Mouse (Mus musculus) stomach, embryonic 16.5 days (tissue): Measurements from ENCODE around the gene Etl4. TPM values are rescaled to one million over a fixed set of nuclear protein-coding genes. Genes with fewer than 3 reads are reported as not detected.

Source experiments
- ATAC-seq: fragments of 200-750 bp; cut with Nextera tagmentation; 2 replicates; pipeline ENCODE4 v1.8.0; 2017; ENCODE audit warnings: moderate number of reproducible peaks, moderate TSS enrichment; ENCODE audit not compliant: insufficient read depth, low FRiP score
- H3K27ac ChIP-seq: fragments of 300-500 bp; sonication (generic); 2 replicates; pipeline ENCODE4 v1.5.1; 2014; ENCODE audit warnings: low read length
- H3K27me3 ChIP-seq: fragments of 300-500 bp; sonication (generic); 2 replicates; pipeline ENCODE4 v1.6.1; 2014; ENCODE audit warnings: low read length, control low read depth, mixed read lengths; ENCODE audit not compliant: control insufficient read depth, insufficient read depth
- H3K36me3 ChIP-seq: fragments of 300-500 bp; sonication (generic); 2 replicates; pipeline ENCODE4 v1.6.1; 2014; ENCODE audit warnings: low read length; ENCODE audit not compliant: control insufficient read depth, insufficient read depth
- H3K4me1 ChIP-seq: fragments of 300-500 bp; sonication (generic); 2 replicates; pipeline ENCODE4 v1.6.1; 2014; ENCODE audit warnings: low read length, control low read depth, mixed read lengths; ENCODE audit not compliant: control insufficient read depth, insufficient read depth
- H3K4me2 ChIP-seq: fragments of 300-500 bp; sonication (generic); 2 replicates; pipeline ENCODE4 v1.6.1; 2014; ENCODE audit warnings: low read depth, low read length, mixed read lengths
- H3K4me3 ChIP-seq: fragments of 300-500 bp; sonication (generic); replicated peaks from 2 replicates; pipeline ENCODE4 v1.5.1; 2014; ENCODE audit warnings: mild to moderate bottlenecking, low read length
- H3K9ac ChIP-seq: fragments of 300-500 bp; sonication (generic); 2 replicates; pipeline ENCODE4 v1.6.1; 2014; ENCODE audit warnings: low read length
- H3K9me3 ChIP-seq: fragments of 300-500 bp; sonication (generic); replicated peaks from 2 replicates; pipeline ENCODE4 v1.6.1; 2016; ENCODE audit warnings: low read length, control low read depth; ENCODE audit not compliant: control insufficient read depth
- WGBS: fragments of 180-500 bp; shearing (Covaris S2); extraction: QIAGEN DNeasy Blood & Tissue Kit; methylation state at CpG from one replicate; pipeline ENCODE4 v1.1.7; 2014; 5-methylcytosine and 5-hydroxymethylcytosine counted together
- polyA plus RNA-seq: library from polyadenylated mRNA; unstranded; fragments of >200 nt; fragmentation: Nextera tagmentation; extraction: Ambion mirVana; gene quantifications from 2 replicates; pipeline ENCODE4 v1.2.1, GENCODE M21; 2015

The Etl4 gene
- 37.3 and 41.3 TPM in 2 replicates for polyA plus RNA-seq

GRCm38 (mm10) chr2:19909171-19909899 lies at the start of gene Etl4:
Gene Etl4 (plus strand): TSS chr2:19909780.
- H3K4me1 ChIP-seq: peaks cover 7% of the 10 kb centered on the region; the same call in 1 of the 2 replicates
- H3K36me3 ChIP-seq: no peaks in the 10 kb centered on the region
- peak; percentile 84 for ATAC-seq
- H3K27ac ChIP-seq: no peak within 1 kb of the TSS
- peak within 1 kb of the TSS; percentile 74 for H3K4me2 ChIP-seq
- peaks cover 18% of the 10 kb centered on the region for H3K27me3 ChIP-seq
- H3K9ac ChIP-seq: peak within 1 kb of the TSS; percentile 49
- H3K9me3 ChIP-seq: no peaks in the 10 kb centered on the region
- H3K4me3 ChIP-seq: peak within 1 kb of the TSS; percentile 53
- WGBS: under 1% methylated on average over 37 of the region's 37 CpGs

DNA sequence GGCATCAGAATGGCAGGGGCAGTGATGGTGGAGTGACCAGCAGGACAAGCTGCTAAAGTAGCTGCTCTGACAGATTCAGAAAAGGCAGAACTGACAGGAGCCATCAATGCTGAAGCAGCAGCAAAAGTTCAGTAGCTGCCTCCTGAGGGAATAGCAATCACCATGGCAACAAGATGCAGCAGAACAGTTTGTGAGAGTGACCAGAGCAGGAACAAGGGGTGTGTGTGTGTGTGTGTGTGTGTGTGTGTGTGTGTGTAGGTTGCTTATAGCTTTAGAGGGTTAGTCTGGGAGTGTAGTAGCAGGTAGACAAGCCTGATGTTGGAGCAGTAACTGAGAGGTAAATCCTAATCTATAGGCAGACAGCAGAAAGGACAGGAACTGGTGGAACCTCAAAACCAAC lies 40.4 kb upstream of the Etl4 start:
- Histone ChIP-seq H3K36me3 (no peaks in the 10 kb centered on the region), H3K27ac (no peak overlapping the region), H3K9ac (no peak overlapping the region), H3K4me3 (no peak overlapping the region), H3K4me1 (no peaks in the 10 kb centered on the region), H3K27me3 (no peaks in the 10 kb centered on the region), H3K4me2 (no peak overlapping the region), H3K9me3 (no peaks in the 10 kb centered on the region)
- ATAC-seq: no peak

DNA sequence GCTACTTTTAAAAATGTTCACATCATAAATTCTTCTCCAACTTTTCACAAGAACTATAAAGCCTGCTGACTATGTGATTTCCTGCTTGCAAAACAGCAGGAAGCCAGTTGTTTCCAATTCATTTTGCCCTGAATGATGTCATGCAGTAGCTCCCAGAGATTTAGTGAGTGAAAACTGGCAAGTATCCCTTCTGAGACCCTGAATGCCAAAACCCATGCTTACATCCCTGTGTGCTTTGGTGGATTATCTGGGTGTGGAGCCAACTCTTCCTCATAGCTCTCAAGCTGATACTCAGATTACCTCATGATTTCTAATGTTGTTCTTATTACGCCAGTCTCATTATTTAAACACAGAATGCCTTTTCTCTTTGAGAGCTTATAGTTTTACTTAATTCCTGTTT lies 37.7 kb upstream of the Etl4 start:
- Histone ChIP-seq H3K4me2 (no peak overlapping the region), H3K9me3 (no peaks in the 10 kb centered on the region)
- WGBS: 83% methylated on average over 1 of the region's 1 CpGs

GRCm38 (mm10) chr2:19890875-19891274 lies 18.7 kb upstream of the Etl4 start:
- no peaks in the 10 kb centered on the region for H3K4me1 ChIP-seq

More for the DNA sequence above, 37.7 kb upstream of the Etl4 start:
- Histone ChIP-seq H3K27me3 (no peaks in the 10 kb centered on the region), H3K9ac (no peak overlapping the region), H3K36me3 (no peaks in the 10 kb centered on the region), H3K4me3 (no peak overlapping the region), H3K4me1 (no peaks in the 10 kb centered on the region), H3K27ac (no peak overlapping the region)
- ATAC-seq: no peak

GRCm38 (mm10) chr2:19909900-19910780 lies 560 bp downstream of the Etl4 start:
- H3K4me2 ChIP-seq: peak overlapping the region; percentile 74
- H3K4me3 ChIP-seq: peak overlapping the region; percentile 53
- H3K36me3 ChIP-seq: no peaks in the 10 kb centered on the region
- peaks cover 7% of the 10 kb centered on the region; the same call in 1 of the 2 replicates for H3K4me1 ChIP-seq
- WGBS: under 1% methylated on average over 30 of the region's 31 CpGs
- no peak overlapping the region for H3K27ac ChIP-seq
- peaks cover 18% of the 10 kb centered on the region for H3K27me3 ChIP-seq
- peak; percentile 50; the same call in 1 of the 2 replicates for ATAC-seq
- peak overlapping the region; percentile 49; the same call in 1 of the 2 replicates for H3K9ac ChIP-seq
- H3K9me3 ChIP-seq: no peaks in the 10 kb centered on the region

More at GRCm38 (mm10) chr2:19890875-19891274, 18.7 kb upstream of the Etl4 start:
- WGBS: 32% methylated on average over 4 of the region's 4 CpGs
- Histone ChIP-seq H3K4me3 (no peak overlapping the region), H3K36me3 (no peaks in the 10 kb centered on the region), H3K4me2 (no peak overlapping the region), H3K27me3 (no peaks in the 10 kb centered on the region), H3K27ac (no peak overlapping the region), H3K9me3 (no peaks in the 10 kb centered on the region), H3K9ac (no peak overlapping the region)
- ATAC-seq: no peak

- ATAC-seq: no peak
- H3K27ac ChIP-seq: no peak overlapping the region
- no peaks in the 10 kb centered on the region for H3K9me3 ChIP-seq
- H3K4me2 ChIP-seq: no peak overlapping the region
- no peak overlapping the region for H3K9ac ChIP-seq
- no peaks in the 10 kb centered on the region for H3K36me3 ChIP-seq
- H3K27me3 ChIP-seq: peaks cover 18% of the 10 kb centered on the region
- peaks cover 7% of the 10 kb centered on the region; the same call in 1 of the 2 replicates for H3K4me1 ChIP-seq
- WGBS: 4% methylated on average over 8 of the region's 8 CpGs
- H3K4me3 ChIP-seq: no peak overlapping the region
Observed at GRCm38 (mm10) chr2:19910781-19911175, 1.2 kb downstream of the Etl4 start.

- Histone ChIP-seq H3K36me3 (no peaks in the 10 kb centered on the region), H3K4me3 (no peak overlapping the region), H3K4me2 (no peak overlapping the region), H3K9ac (no peak overlapping the region), H3K27me3 (no peaks in the 10 kb centered on the region), H3K4me1 (no peaks in the 10 kb centered on the region), H3K9me3 (no peaks in the 10 kb centered on the region), H3K27ac (no peak overlapping the region)
- WGBS: 31% methylated on average over 6 of the region's 6 CpGs
- ATAC-seq: no peak
Observed at GRCm38 (mm10) chr2:19919190-19919589, 9.6 kb downstream of the Etl4 start.

DNA sequence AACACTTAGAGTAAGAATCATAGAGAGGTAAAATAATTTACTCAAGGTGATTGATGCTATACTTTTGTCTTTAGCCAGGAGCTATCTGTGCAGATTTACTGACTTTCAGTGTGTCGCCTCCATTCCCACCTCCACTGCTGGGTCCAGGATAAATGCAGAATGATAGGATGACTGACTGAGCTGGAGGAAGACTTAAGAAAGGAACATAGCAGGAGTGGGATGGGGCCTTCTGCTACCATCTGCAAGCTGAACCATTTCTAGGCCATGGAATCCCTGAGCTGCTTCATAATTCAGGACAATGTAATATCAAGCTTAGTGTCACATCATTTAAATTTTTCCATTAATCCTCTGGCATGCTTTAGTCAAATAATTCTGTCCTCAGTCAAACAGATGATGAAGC lies 20.4 kb downstream of the Etl4 start:
- 83% methylated on average over 1 of the region's 1 CpGs for WGBS
- Histone ChIP-seq H3K4me3 (no peak overlapping the region), H3K9ac (no peak overlapping the region), H3K36me3 (no peaks in the 10 kb centered on the region), H3K4me2 (no peak overlapping the region), H3K9me3 (no peaks in the 10 kb centered on the region), H3K27ac (no peak overlapping the region), H3K27me3 (no peaks in the 10 kb centered on the region), H3K4me1 (no peaks in the 10 kb centered on the region)
- no peak for ATAC-seq

- no peak overlapping the region for H3K4me3 ChIP-seq
- H3K4me1 ChIP-seq: no peaks in the 10 kb centered on the region
- no peaks in the 10 kb centered on the region for H3K36me3 ChIP-seq
- H3K27ac ChIP-seq: no peak overlapping the region
- H3K27me3 ChIP-seq: no peaks in the 10 kb centered on the region
- H3K9ac ChIP-seq: no peak overlapping the region
- 87% methylated on average over 1 of the region's 1 CpGs for WGBS
- no peak for ATAC-seq
- H3K4me2 ChIP-seq: no peak overlapping the region
- no peaks in the 10 kb centered on the region for H3K9me3 ChIP-seq
Observed at GRCm38 (mm10) chr2:19933836-19934235, 24.3 kb downstream of the Etl4 start.
